Mouse (Mus musculus): ENCODE results near the gene Ppm1e.

Gene Ppm1e

GRCm38 (mm10) chr11:87250132-87250531 is 108.7 kb downstream of the Ppm1e start:
- DNase-seq (ENCODE audit: low spot score), result no peak

- no peak for DNase-seq (ENCODE audit: low spot score)
Measured at GRCm38 (mm10) chr11:87247494-87247866, 111.3 kb downstream of the Ppm1e start.

GRCm38 (mm10) chr11:87246724-87247493 is 111.9 kb downstream of the Ppm1e start:
- no peak for DNase-seq (ENCODE audit: low spot score)

GRCm38 (mm10) chr11:87246107-87246651 is 112.6 kb downstream of the Ppm1e start:
- no peak for DNase-seq (ENCODE audit: low spot score)

GRCm38 (mm10) chr11:87245171-87245840 is 113.5 kb downstream of the Ppm1e start:
- DNase-seq (ENCODE audit: low spot score), result no peak

GRCm38 (mm10) chr11:87241256-87241655 is 117.6 kb downstream of the Ppm1e start:
- DNase-seq (ENCODE audit: low spot score), result no peak

GRCm38 (mm10) chr11:87240833-87241215 is 118.0 kb downstream of the Ppm1e start:
- no peak for DNase-seq (ENCODE audit: low spot score)

GRCm38 (mm10) chr11:87240141-87240832 is 118.5 kb downstream of the Ppm1e start:
- DNase-seq (ENCODE audit: low spot score), result no peak

GRCm38 (mm10) chr11:87238891-87239530 is 119.8 kb downstream of the Ppm1e start:
- no peak for DNase-seq (ENCODE audit: low spot score)

- DNase-seq (ENCODE audit: low spot score), result no peak
Measured at GRCm38 (mm10) chr11:87235486-87235872, 123.3 kb downstream of the Ppm1e start.

- no peak for DNase-seq (ENCODE audit: low spot score)
Measured at GRCm38 (mm10) chr11:87234743-87235485, 123.9 kb downstream of the Ppm1e start.

GRCm38 (mm10) chr11:87233377-87233776 is 125.4 kb downstream of the Ppm1e start:
- no peak for DNase-seq (ENCODE audit: low spot score)

GRCm38 (mm10) chr11:87227056-87227455 is 131.8 kb downstream of the Ppm1e start:
- no peak for DNase-seq (ENCODE audit: low spot score)

- no peak for DNase-seq (ENCODE audit: low spot score)
Measured at GRCm38 (mm10) chr11:87222686-87223085, 136.1 kb downstream of the Ppm1e start.

- no peak for DNase-seq (ENCODE audit: low spot score)
Measured at GRCm38 (mm10) chr11:87212313-87212712, 146.5 kb downstream of the Ppm1e start.
